Mouse (Mus musculus) mouse embryonic stem cell (cell line): Measurements from ENCODE around the gene Plekhs1.

ENCODE experiments used
- in situ Hi-C, 2 experiments: fragments of 300-500 bp; cut with MboI; formaldehyde crosslinking; loops; 1 replicate in 1 of 2; 3 replicates in 1 of 2; pipeline ENCODE4 v1.14.3; 2019 to 2020; ENCODE audit warnings: low sequenced_read_pairs in 2 of 2, low pct_unique_long_range_greater_than_20kb in 1 of 2, mixed read lengths in 1 of 2; ENCODE audit not compliant: unreplicated experiment in 1 of 2

Gene Plekhs1

GRCm38 (mm10) chr19:56451867-56452266 is 9.6 kb upstream of the Plekhs1 start:
- in situ Hi-C loops, result no loop called here

DNA sequence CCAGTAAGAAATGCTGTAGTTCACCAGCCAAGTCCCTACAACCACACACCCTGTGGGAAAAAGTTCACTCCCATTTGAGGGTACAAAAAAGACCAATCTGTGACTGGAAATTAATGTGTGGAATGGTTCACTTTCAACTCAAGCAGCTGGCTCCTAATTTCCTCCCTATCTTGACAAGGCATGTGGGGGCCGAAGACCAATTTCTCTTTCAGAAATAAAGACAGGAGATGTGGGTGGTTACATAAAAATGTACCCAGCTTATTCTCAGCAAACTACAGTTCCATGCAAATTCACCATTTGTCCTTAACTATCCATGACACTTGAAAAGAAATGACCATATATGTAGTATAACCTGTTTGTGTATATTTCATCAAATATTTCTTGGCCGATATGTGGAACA is 9.0 kb upstream of the Plekhs1 start:
- in situ Hi-C loops, result no loop called here

GRCm38 (mm10) chr19:56454862-56455261 is 6.6 kb upstream of the Plekhs1 start:
- in situ Hi-C loops, result no loop called here

DNA sequence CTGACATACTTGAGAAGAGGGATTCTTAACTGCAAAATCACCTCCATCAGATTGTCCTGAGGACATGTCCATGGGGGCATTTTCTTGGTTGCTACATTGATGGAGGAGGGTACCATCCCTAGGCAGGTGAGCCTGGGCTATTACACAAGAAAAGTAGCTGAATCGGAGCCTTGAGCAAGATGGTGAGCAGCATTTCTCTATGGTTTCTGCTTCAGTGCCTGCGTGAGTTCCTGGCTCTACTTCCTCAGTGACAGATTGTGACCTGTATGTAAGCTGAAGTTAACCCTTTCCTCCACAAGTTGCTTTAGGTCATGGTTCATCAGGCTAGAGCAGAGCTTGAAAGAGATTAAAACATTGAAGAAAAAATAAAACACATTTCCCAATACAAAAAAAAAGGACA is 6.1 kb upstream of the Plekhs1 start:
- in situ Hi-C loops, result no loop called here

- in situ Hi-C loops, result no loop called here
Observed at GRCm38 (mm10) chr19:56457569-56457968, 3.9 kb upstream of the Plekhs1 start.

GRCm38 (mm10) chr19:56459154-56460050 is 2.0 kb upstream of the Plekhs1 start:
- in situ Hi-C loops, result no loop called here

GRCm38 (mm10) chr19:56460241-56460640 is 1.2 kb upstream of the Plekhs1 start:
- in situ Hi-C loops, result no loop called here

GRCm38 (mm10) chr19:56462786-56463185 is 1.3 kb downstream of the Plekhs1 start:
- in situ Hi-C loops, result no loop called here

- in situ Hi-C loops, result no loop called here
Observed at GRCm38 (mm10) chr19:56466486-56466885, 5.0 kb downstream of the Plekhs1 start.

DNA sequence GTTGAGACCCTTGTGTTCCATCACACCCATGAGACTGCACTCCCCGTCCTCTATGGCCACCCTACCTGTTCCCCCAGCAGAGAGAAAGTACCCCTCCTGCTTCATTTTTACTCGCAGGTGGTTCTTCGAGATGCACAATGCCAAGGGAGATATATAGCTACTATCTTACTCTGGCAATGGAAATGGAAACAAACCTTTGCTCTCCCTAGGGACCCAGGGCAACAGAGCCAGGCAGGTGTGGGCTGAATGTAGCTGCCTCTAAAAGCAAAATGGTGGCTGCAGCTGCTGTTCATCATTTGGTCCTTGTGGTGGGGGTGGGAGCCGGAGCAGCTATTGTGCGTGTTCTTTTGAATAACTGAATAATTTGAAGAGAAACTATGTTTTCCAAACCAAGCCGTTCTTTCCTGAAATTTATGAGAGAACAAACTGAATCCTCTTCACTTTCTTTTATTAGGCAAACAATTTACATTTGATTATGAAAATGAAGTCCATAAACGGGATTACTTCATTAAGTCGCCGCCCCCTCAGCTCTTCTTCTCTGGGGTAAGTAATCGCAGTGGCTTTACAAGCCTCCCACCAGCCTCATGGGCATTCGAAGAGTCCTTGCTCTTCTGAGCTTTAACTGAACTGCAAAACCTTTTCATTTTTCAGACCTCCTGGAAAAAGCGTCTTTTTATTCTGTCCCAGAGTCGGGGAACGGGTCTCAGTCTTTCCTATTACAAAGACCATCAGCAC is 9.0 kb downstream of the Plekhs1 start:
- in situ Hi-C loops, result no loop called here

DNA sequence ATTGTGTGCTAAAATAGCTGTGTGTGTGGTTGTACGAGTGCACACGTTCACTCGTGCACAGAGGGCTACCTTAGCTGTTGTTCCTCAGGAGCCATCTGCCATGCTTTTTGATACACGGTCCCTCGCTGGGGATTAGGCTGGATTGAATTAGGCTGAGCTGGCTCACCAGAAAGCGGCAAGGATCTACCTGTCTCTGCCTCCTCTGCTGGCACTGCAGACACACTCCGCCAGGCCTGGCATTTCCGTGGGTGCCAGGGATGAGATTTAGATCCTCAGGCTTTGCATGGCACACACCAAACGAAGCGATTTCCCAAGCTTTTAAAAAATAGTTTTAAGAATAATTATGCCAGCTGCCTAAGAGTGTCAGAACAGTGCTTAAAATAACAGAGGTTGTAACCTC is 10.5 kb downstream of the Plekhs1 start:
- in situ Hi-C loops, result no loop called here

- in situ Hi-C loops, result no loop called here
Observed at GRCm38 (mm10) chr19:56474869-56475550, 13.6 kb downstream of the Plekhs1 start.

GRCm38 (mm10) chr19:56476546-56476945 is 15.1 kb downstream of the Plekhs1 start:
- in situ Hi-C loops, result no loop called here

DNA sequence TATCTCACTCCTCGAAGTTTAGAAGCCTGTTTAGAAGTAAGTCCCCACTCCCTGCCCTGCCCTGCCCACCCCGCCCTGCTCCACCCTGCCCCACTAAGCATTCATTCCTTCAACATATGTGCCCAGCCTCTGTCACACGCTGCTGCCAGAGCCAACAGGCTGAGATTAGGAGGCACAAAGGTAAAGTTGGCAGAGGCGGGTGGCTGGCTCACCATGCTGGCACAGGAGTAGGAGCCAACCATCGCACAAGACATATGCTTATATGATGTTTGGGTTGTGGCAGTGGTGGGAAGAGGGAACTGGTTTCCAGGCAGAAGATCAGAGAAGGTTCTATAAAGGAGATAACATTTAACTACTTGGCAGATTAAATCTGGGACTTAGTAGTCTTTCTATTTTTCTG is 15.8 kb downstream of the Plekhs1 start:
- in situ Hi-C loops, result no loop called here

DNA sequence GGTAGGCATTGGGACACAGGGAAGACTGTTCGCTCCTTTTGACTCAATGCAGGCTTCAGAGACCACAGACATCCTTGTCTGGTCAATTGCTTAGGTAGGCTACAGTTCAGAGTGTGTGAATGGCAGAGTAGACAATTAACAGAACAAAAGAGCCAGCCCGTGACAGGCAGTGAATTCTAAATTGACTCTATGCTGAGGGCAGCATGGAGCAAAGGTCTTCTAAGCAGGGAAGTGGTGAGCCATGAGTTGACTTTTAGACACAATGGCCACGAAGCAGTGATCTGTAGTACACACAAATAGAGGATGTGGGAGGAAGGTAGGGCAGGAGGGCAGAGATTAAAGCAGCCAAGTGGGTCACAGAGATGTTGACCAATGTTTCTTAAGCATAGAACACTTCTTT is 16.4 kb downstream of the Plekhs1 start:
- in situ Hi-C loops, result no loop called here

DNA sequence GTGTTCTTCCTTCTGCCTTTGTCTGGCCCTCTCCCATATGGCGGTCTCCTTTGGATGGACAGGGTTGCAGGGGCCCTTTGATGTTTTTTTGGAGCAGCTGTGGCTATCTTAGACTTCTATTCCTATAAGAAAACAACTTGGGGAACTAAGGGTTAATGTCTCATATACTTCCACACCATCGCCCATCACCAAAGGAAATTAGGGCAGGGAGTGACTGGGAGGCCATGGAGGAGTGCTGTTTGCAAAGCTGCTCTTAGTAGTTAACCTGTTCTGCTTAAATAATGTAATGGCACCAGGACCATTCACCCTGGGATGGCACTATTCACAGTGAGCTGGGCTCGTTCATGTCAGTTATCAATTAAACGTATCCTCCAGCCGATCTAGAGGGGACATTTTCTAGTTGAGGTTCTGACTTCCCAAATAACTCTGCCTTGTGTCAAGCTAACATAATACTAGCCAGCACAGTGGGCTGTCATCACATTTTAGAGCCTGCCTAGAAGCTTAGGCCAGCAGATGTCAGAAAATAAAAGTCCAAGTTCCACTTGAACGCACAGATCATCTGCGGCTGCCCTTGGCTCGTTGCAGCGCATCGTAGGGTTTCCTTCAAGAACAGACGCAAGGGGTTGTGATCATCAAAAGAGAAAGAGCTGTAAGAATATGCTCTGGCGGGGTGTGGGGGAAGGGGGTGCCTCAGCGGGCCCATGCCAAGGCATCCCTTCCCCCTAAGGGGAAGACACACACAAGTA is 23.4 kb downstream of the Plekhs1 start:
- in situ Hi-C loops, result no loop called here

DNA sequence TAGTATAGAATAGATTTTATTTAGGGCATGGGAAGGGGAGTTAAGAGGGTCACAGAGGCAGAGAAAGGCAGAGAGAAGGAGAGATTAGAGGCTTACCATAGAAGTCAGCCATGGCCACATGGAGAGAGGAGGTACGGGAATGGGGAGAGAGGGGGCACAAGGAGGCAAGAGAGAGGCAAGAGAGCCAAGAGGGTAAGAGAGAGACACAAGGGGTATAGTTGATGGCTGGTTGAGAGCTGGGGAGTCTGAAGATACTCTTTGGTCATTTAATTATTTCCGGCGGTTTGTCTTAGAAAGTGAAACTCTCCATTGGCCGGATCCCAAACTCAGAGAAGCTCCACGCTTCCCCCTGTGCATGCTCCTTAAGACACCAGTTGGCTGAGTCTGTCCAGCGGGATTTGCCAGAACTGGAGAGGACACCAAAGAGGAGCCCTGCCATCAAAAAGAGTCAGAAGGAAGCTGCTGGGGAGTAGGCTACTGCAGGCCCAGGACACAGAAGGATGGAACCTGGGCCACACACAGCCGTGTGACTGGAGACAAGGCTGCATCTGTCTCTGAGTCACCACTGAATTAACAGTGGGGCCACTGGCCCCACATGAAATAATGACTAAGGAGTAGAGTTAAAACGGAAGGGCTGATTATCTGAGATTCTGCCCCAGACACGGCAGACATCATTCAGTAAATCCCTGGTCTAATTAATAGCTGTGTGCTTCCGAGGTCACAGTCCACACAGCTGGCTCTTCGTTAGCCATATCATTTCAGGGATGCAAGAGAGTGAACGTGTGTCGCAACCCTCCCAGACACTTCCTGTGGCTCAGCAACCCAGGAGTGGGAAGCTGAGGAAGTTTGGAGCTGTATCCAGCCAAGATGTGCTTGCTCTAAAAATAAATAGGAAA is 24.2 kb downstream of the Plekhs1 start:
- in situ Hi-C loops, result no loop called here

DNA sequence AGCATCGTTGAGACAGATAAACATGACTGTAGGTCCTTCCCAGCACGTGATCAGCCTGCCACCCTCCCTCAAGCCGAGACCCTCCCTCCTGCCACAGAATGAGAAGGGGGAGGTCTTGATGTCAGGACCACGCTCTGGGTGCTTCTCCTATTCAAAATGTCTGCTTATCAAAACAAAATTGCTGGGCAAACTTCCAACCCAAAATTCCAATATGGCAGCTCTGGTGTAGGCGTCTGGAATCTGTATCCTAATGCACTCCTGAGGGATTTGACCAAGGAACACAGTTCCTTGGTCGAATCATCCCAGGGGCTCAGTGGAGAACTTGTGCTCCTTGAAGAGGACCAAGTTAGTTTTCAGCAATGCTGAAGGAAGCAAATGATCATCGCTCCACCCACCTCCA is 25.5 kb downstream of the Plekhs1 start:
- in situ Hi-C loops, result no loop called here
